Mouse (Mus musculus) E14TG2a.4 (cell line): Measurements from ENCODE around the gene Eya4.

ENCODE experiments used
- CTCF ChIP-seq: conservative IDR thresholded peaks from 2 replicates; pipeline ENCODE4 v1.5.1; 2014; ENCODE audit warnings: low read length
- POU5F1 ChIP-seq: IDR thresholded peaks from 2 replicates; pipeline ENCODE4 v1.6.1; 2014; ENCODE audit warnings: low read length, borderline replicate concordance

- TF ChIP-seq CTCF (no peak), POU5F1 (no peak)
These were observed 273.7 kb downstream of the Eya4 start for GRCm38 (mm10) chr10:23076691-23077385.
